Mouse (Mus musculus) retina, adult 2 months (tissue): ENCODE results near the gene Ankrd45.
"Not testable (repeated sequence)": the region's sequence is repeated elsewhere in the genome, so short reads cannot be mapped to it uniquely, and the experiment has no call there.

Experiments
- DNase-seq: peaks from one replicate; pipeline ENCODE4 v3.0.0-alpha.2; 2012; ENCODE audit warnings: low read depth, low spot score

The Ankrd45 gene

DNA sequence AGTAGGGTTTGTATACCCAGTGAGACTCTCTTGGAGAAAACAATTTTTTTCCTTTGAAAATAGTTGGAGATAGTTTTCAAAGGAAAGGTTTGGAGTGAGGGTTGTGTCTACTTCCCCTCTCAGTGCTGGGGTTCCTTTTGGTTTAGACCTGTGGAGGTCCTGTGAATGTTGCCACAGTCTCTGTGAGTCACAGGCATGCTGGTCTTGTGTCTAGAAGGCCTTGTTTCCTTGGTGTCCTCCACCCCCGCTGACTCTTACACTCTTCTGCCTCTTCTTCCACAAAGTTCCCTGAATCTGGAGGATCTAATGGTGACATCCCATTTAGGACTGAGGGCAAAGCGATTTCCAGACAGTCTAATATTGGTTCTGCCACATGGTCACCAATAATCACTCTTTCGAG is 42.9 kb downstream of the Ankrd45 start:
- DNase-seq, result no peak

DNA sequence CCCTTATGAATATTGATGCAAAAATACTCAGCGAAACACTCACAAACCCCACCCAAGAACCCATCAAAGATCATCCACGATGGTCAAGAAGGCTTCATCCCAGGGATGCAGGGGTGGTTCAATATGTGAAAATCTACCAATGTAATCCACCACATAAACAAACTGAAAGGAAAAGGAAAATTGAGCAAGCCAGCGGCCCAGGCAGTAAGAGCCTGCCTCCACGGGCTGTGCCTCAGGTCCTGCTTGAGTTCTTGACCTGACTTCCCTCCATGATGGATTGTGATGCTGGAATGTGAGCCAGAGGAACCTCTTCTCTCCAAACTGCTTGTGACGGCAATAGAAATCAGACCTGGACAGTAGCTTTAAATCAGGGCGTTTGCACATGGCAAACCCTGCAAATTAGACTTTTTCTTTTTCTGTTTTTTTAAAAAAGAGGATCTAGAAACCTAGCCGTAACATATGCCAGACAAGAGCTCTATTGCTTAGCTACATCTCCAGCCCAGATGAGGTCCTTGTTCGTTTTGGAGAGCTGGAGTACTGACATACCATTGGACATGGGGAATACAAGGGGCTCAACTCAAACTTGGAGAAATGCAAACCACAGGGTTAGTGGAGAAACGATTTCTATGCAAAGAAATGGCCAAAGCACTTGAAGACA is 47.9 kb downstream of the Ankrd45 start:
- DNase-seq, result no peak

DNA sequence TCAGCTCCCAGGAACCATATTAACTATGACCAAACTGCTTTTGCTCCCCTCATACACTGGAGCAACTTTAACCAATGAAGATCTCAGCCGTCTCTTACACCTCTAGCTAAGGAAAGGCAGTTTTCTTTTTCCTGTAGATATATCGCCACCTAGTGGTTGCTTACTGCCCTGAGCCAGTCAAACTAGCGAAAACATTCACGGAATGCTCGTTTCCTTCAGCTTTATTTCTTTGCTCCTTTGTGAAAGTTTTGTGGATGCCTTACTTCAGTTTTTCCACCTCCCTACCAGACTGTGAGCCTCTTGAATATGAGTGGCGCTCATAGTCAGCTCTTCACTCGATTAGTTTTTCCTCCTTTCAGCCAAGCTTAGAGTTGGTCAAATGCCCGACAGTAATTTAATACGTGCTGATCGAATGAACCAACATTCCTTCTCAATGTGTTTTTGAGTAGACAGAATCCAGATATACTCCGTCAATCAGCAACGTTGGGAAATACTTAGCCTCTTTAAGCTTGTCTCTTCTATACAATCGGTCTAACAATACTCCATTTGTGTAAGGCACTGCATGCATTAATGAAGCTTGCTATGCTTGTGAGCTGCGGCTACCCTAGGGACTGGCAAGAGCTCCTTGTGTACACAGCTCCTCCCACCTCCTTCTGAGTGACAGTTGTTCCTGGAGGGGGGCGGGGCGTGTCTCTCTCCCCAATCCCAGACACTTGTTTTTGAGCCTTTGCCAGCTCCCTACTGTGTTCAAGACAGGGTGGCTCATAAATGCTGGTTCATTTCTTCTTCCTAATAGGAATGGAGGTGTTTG is 53.3 kb downstream of the Ankrd45 start:
- DNase-seq, result peak; percentile 49

DNA sequence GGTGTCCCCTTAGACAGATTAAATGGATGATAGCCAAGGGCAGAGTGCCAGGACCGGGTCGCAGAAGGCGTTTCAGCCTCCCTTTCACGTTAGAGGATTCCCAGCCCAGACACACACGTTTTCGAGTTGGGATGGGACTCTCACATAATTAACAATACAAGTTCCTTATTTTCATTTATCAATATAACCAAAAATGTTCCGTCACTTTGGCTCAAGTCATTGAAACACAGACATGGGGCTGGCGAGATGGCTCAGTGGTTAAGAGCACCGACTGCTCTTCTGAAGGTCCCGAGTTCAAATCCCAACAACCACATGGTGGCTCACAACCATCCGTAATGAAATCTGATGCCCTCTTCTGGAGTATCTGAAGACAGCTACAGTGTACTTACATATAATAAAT is 53.9 kb downstream of the Ankrd45 start:
- DNase-seq, result not testable (repeated sequence)

DNA sequence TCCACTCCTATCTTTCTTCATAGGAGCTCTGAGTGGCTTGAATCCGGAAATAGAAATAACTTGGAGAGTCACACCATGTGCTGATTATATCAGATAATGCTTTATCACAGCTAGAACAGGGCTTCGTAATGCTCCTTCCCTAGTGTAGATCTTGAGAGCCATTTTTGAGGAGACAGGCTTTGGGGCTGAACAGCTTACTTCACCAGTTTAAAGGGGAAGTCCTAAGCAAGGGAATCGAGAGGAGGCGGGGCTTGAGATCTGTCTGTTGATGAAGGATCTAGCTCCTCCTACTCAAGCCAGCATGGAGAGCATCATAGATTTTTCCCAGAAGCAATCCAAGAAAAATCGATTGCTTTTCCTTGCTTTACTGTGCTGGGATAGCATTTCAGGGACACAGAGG is 57.4 kb downstream of the Ankrd45 start:
- DNase-seq, result no peak

DNA sequence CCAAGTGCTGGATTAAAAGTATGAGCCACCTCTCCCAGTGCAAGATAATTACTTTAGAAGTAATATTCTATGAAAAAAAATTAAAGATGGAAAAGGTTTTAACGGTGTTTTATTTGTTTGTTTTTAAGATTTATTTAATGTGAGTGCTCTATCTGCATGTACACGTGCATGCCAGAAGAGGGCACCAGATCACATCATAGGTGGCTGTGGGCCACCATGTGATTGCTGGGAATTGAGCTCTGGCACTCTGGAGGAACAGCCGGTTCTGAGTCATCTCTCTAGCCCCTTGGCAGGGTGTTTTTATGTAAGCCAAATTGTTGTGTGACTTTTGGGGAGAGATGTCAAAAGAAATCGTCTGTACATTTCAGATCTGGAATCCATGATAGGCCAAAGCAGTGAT is 72.0 kb downstream of the Ankrd45 start:
- no peak for DNase-seq

DNA sequence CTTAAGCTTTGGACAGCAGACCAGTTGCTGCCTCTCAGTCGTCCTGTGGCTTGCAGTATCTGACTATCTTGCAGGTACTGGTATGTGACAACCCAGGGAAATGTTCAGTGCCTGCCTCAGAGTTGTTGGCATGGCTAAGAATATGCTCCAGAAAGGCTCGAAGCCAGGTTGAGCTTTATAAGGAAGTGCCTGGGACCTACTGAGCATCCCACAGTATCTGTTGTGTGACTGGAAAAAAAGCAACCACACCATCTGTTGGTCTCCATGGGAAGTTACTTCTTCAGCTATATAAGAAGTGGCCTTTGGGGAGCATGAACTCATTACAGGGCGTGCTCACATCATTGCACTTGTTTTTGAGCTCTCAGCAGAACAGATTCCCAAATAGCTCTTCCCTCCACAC is 77.3 kb downstream of the Ankrd45 start:
- DNase-seq, result no peak
